Mouse (Mus musculus): ENCODE data around the gene Cryge.

The Cryge gene

DNA sequence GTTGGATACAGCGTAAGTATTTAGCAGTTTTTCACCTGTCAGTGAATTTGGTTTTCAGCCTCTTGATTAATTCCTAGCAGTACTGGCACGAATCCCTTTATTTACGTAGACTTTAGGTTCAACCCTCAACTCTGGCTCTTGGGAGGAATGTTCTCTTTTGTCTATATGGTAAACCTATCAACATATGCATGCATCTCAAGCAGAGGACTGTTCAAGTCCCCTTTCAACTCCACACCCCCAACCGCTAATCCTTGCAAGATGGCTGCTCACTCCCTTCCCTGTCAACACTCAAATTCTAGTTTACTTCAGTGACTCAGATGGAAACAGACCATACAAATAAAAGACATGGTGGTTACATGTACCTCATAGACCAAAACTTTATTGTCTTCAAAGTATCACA is 38.2 kb downstream of the Cryge start:
- DNase-seq (ENCODE audit: low spot score in 2 of 2): no peak

DNA sequence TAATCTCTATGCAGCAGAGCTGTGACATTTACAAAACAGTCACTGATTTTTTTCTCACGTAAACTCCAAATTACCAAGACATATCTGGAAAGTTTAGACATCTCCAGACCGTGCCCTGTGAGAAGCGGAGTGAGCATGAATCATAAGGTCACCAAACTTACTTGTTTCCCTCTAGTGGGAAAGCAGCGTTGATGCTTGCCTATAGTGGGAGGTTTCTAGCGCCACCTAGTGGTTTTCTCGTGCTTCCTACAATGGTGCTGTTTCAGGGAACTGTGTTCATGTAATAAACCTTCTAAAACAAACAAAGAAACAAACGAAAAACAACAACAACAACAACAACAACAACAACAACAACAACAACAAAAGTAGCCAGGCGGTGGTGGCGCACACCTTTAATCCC is 40.8 kb downstream of the Cryge start:
- peak; percentile 15 to 39 for DNase-seq (ENCODE audit: low spot score in 2 of 2)

DNA sequence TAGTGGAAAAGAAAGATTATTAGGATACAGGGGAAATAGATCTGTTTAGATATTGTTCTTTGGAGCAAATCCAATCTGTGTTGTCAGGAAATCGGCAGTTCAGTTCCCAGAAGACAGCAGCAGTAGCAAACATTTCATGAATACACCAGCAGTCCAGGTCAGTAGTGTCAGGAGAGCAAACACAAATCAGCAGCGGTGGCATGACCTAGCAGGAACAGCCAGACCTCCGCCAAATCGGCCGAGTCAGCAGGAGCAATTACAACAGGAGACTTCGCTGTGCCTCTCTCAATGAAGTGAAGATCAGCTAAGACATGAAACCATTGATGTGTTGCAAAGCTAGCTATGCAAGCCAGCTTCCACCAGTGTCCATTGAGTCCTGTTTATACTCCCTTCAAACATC is 45.4 kb downstream of the Cryge start:
- no peak for DNase-seq (ENCODE audit: low spot score in 2 of 2)

DNA sequence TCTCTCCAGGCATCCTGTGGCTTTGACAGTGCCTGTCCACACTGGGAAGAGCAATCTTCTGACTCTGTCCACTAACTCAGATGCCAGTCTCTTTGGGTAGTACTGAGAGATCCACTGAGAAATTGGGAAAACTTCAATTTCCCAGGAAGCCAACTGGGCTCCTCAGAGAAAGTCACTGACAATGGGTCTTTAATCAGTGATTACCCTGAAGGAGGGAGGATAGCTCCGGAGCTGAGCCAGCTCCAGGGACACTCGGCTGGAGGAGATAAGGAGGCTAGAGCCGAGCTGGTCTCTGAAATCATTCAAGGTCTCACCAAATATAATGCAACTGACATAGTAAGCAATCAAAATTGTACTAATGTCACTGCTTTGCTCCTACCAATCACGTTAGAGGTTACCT is 46.4 kb downstream of the Cryge start:
- no peak for DNase-seq (ENCODE audit: low spot score in 2 of 2)
